Mouse (Mus musculus): Measurements from ENCODE around the gene Il21. TPM values are rescaled to one million over a fixed set of nuclear protein-coding genes. Genes with fewer than 3 reads are reported as not detected.

Gene Il21
- polyA plus RNA-seq, 1 experiment from 2014 or later = not detected

GRCm38 (mm10) chr3:37259331-37259999 is 27.0 kb upstream of the Il21 start:
- Histone ChIP-seq H3K27me3 (ENCODE audit: control insufficient read depth, insufficient read depth, low read length) (no peaks in the 10 kb centered on the region), H3K4me2 (ENCODE audit: low read depth, severe bottlenecking) (no peak overlapping the region), H3K27ac (replicated peaks; ENCODE audit: low read depth, low read length) (no peak overlapping the region), H3K36me3 (ENCODE audit: control insufficient read depth, insufficient read depth, low read length) (no peaks in the 10 kb centered on the region), H3K9ac (ENCODE audit: low read length) (no peak overlapping the region), H3K4me1 (ENCODE audit: control insufficient read depth, insufficient read depth, low read length) (no peaks in the 10 kb centered on the region), H3K4me3 (ENCODE audit: low read depth, low read length) (no peak overlapping the region), H3K9me3 (ENCODE audit: control insufficient read depth, low read length) (no peaks in the 10 kb centered on the region)
- ATAC-seq (ENCODE audit: insufficient number of reproducible peaks, low FRiP score, low TSS enrichment, low read depth) = no peak
- DNase-seq (ENCODE audit: low spot score) = no peak
- WGBS = 56% methylated on average over 10 of the region's 10 CpGs

GRCm38 (mm10) chr3:37257776-37258175 is 25.3 kb upstream of the Il21 start:
- Histone ChIP-seq H3K36me3 (ENCODE audit: control insufficient read depth, insufficient read depth, low read length) (no peaks in the 10 kb centered on the region), H3K27ac (replicated peaks; ENCODE audit: low read depth, low read length) (no peak overlapping the region), H3K9me3 (ENCODE audit: control insufficient read depth, low read length) (no peaks in the 10 kb centered on the region), H3K4me3 (ENCODE audit: low read depth, low read length) (no peak overlapping the region), H3K4me2 (ENCODE audit: low read depth, severe bottlenecking) (no peak overlapping the region), H3K9ac (ENCODE audit: low read length) (no peak overlapping the region), H3K27me3 (ENCODE audit: control insufficient read depth, insufficient read depth, low read length) (no peaks in the 10 kb centered on the region), H3K4me1 (ENCODE audit: control insufficient read depth, insufficient read depth, low read length) (no peaks in the 10 kb centered on the region)
- no peak for DNase-seq (ENCODE audit: low spot score)
- WGBS = 91% methylated on average over 15 of the region's 15 CpGs
- no peak for ATAC-seq (ENCODE audit: insufficient number of reproducible peaks, low FRiP score, low TSS enrichment, low read depth)

- 86% methylated on average over 3 of the region's 3 CpGs for WGBS
- H3K36me3 ChIP-seq (ENCODE audit: control insufficient read depth, insufficient read depth, low read length) = no peaks in the 10 kb centered on the region
- H3K4me2 ChIP-seq (ENCODE audit: low read depth, severe bottlenecking) = no peak overlapping the region
- ATAC-seq (ENCODE audit: insufficient number of reproducible peaks, low FRiP score, low TSS enrichment, low read depth) (no peak), DNase-seq (ENCODE audit: low spot score) (no peak)
- no peak overlapping the region for H3K9ac ChIP-seq (ENCODE audit: low read length)
- H3K27ac ChIP-seq (replicated peaks; ENCODE audit: low read depth, low read length) = no peak overlapping the region
- no peaks in the 10 kb centered on the region for H3K27me3 ChIP-seq (ENCODE audit: control insufficient read depth, insufficient read depth, low read length)
- no peaks in the 10 kb centered on the region for H3K9me3 ChIP-seq (ENCODE audit: control insufficient read depth, low read length)
- no peaks in the 10 kb centered on the region for H3K4me1 ChIP-seq (ENCODE audit: control insufficient read depth, insufficient read depth, low read length)
- no peak overlapping the region for H3K4me3 ChIP-seq (ENCODE audit: low read depth, low read length)
Measured at GRCm38 (mm10) chr3:37250967-37251366, 18.5 kb upstream of the Il21 start.

GRCm38 (mm10) chr3:37235025-37235424 is 2.6 kb upstream of the Il21 start:
- Histone ChIP-seq H3K4me1 (ENCODE audit: control insufficient read depth, insufficient read depth, low read length) (no peaks in the 10 kb centered on the region), H3K9me3 (ENCODE audit: control insufficient read depth, low read length) (no peaks in the 10 kb centered on the region), H3K4me3 (ENCODE audit: low read depth, low read length) (no peak overlapping the region), H3K4me2 (ENCODE audit: low read depth, severe bottlenecking) (no peak overlapping the region), H3K27me3 (ENCODE audit: control insufficient read depth, insufficient read depth, low read length) (no peaks in the 10 kb centered on the region), H3K36me3 (ENCODE audit: control insufficient read depth, insufficient read depth, low read length) (no peaks in the 10 kb centered on the region), H3K27ac (replicated peaks; ENCODE audit: low read depth, low read length) (no peak overlapping the region), H3K9ac (ENCODE audit: low read length) (no peak overlapping the region)
- no peak for ATAC-seq (ENCODE audit: insufficient number of reproducible peaks, low FRiP score, low TSS enrichment, low read depth)
- WGBS = 77% methylated on average over 4 of the region's 4 CpGs
- no peak for DNase-seq (ENCODE audit: low spot score)

- no peak for ATAC-seq (ENCODE audit: insufficient number of reproducible peaks, low FRiP score, low TSS enrichment, low read depth)
- Histone ChIP-seq H3K9me3 (ENCODE audit: control insufficient read depth, low read length) (no peaks in the 10 kb centered on the region), H3K9ac (ENCODE audit: low read length) (no peak overlapping the region), H3K4me2 (ENCODE audit: low read depth, severe bottlenecking) (no peak overlapping the region), H3K27me3 (ENCODE audit: control insufficient read depth, insufficient read depth, low read length) (no peaks in the 10 kb centered on the region), H3K27ac (replicated peaks; ENCODE audit: low read depth, low read length) (no peak overlapping the region), H3K4me1 (ENCODE audit: control insufficient read depth, insufficient read depth, low read length) (no peaks in the 10 kb centered on the region), H3K4me3 (ENCODE audit: low read depth, low read length) (no peak overlapping the region), H3K36me3 (ENCODE audit: control insufficient read depth, insufficient read depth, low read length) (no peaks in the 10 kb centered on the region)
- no peak for DNase-seq (ENCODE audit: low spot score)
- 88% methylated on average over 7 of the region's 7 CpGs for WGBS
Measured at GRCm38 (mm10) chr3:37231153-37231552, 1.3 kb downstream of the Il21 start.

- 71% methylated on average over 11 of the region's 11 CpGs for WGBS
Measured at GRCm38 (mm10) chr3:37229082-37229829, 3.2 kb downstream of the Il21 start.

GRCm38 (mm10) chr3:37225124-37225523 is 7.3 kb downstream of the Il21 start:
- no peak overlapping the region for H3K9ac ChIP-seq (ENCODE audit: low read length)
- no peak overlapping the region for H3K4me3 ChIP-seq (ENCODE audit: low read depth, low read length)
- DNase-seq (ENCODE audit: low spot score) (no peak), ATAC-seq (ENCODE audit: insufficient number of reproducible peaks, low FRiP score, low TSS enrichment, low read depth) (no peak)
- H3K27ac ChIP-seq (replicated peaks; ENCODE audit: low read depth, low read length) = no peak overlapping the region
- no peaks in the 10 kb centered on the region for H3K9me3 ChIP-seq (ENCODE audit: control insufficient read depth, low read length)
- H3K4me1 ChIP-seq (ENCODE audit: control insufficient read depth, insufficient read depth, low read length) = no peaks in the 10 kb centered on the region
- H3K4me2 ChIP-seq (ENCODE audit: low read depth, severe bottlenecking) = no peak overlapping the region
- H3K27me3 ChIP-seq (ENCODE audit: control insufficient read depth, insufficient read depth, low read length) = no peaks in the 10 kb centered on the region
- 94% methylated on average over 13 of the region's 13 CpGs for WGBS
- H3K36me3 ChIP-seq (ENCODE audit: control insufficient read depth, insufficient read depth, low read length) = no peaks in the 10 kb centered on the region

More at GRCm38 (mm10) chr3:37229082-37229829, 3.2 kb downstream of the Il21 start:
- Histone ChIP-seq H3K4me1 (ENCODE audit: control insufficient read depth, insufficient read depth, low read length) (no peaks in the 10 kb centered on the region), H3K9me3 (ENCODE audit: control insufficient read depth, low read length) (no peaks in the 10 kb centered on the region), H3K27ac (replicated peaks; ENCODE audit: low read depth, low read length) (no peak overlapping the region), H3K4me3 (ENCODE audit: low read depth, low read length) (no peak overlapping the region), H3K27me3 (ENCODE audit: control insufficient read depth, insufficient read depth, low read length) (no peaks in the 10 kb centered on the region), H3K36me3 (ENCODE audit: control insufficient read depth, insufficient read depth, low read length) (no peaks in the 10 kb centered on the region), H3K4me2 (ENCODE audit: low read depth, severe bottlenecking) (no peak overlapping the region), H3K9ac (ENCODE audit: low read length) (no peak overlapping the region)
- DNase-seq (ENCODE audit: low spot score) (no peak), ATAC-seq (ENCODE audit: insufficient number of reproducible peaks, low FRiP score, low TSS enrichment, low read depth) (no peak)

GRCm38 (mm10) chr3:37219071-37219470 is 13.4 kb downstream of the Il21 start:
- H3K27me3 ChIP-seq (ENCODE audit: control insufficient read depth, insufficient read depth, low read length) = no peaks in the 10 kb centered on the region
- no peak overlapping the region for H3K27ac ChIP-seq (replicated peaks; ENCODE audit: low read depth, low read length)
- H3K4me3 ChIP-seq (ENCODE audit: low read depth, low read length) = no peak overlapping the region
- no peak overlapping the region for H3K9ac ChIP-seq (ENCODE audit: low read length)
- no peaks in the 10 kb centered on the region for H3K4me1 ChIP-seq (ENCODE audit: control insufficient read depth, insufficient read depth, low read length)
- ATAC-seq (ENCODE audit: insufficient number of reproducible peaks, low FRiP score, low TSS enrichment, low read depth) (no peak), DNase-seq (ENCODE audit: low spot score) (peak; percentile 34)
- no peaks in the 10 kb centered on the region for H3K9me3 ChIP-seq (ENCODE audit: control insufficient read depth, low read length)
- 35% methylated on average over 4 of the region's 4 CpGs for WGBS
- H3K4me2 ChIP-seq (ENCODE audit: low read depth, severe bottlenecking) = no peak overlapping the region
- H3K36me3 ChIP-seq (ENCODE audit: control insufficient read depth, insufficient read depth, low read length) = no peaks in the 10 kb centered on the region
